Mouse (Mus musculus) forebrain, embryonic 12.5 days (tissue): ENCODE data around the gene Ccdc167. TPM values are rescaled to one million over a fixed set of nuclear protein-coding genes. Genes with fewer than 3 reads are reported as not detected.

Experiments used
- ATAC-seq: fragments of 200-750 bp; cut with Nextera tagmentation; 2 replicates; pipeline ENCODE4 v1.8.0; 2017; ENCODE audit warnings: moderate TSS enrichment; ENCODE audit not compliant: low FRiP score
- H3K27ac ChIP-seq: fragments of 300-500 bp; sonication (generic); 2 replicates; pipeline ENCODE4 v1.5.1; 2016; ENCODE audit warnings: mild to moderate bottlenecking
- H3K27me3 ChIP-seq: fragments of 300-500 bp; sonication (generic); 2 replicates; pipeline ENCODE4 v1.6.1; 2016; ENCODE audit warnings: mild to moderate bottlenecking
- H3K36me3 ChIP-seq: fragments of 300-500 bp; sonication (generic); replicated peaks from 2 replicates; pipeline ENCODE4 v1.6.1; 2016; ENCODE audit warnings: mild to moderate bottlenecking
- H3K4me1 ChIP-seq: fragments of 300-500 bp; sonication (generic); 2 replicates; pipeline ENCODE4 v1.6.1; 2016
- H3K4me2 ChIP-seq: fragments of 300-500 bp; sonication (generic); 2 replicates; pipeline ENCODE4 v1.6.1; 2016; ENCODE audit warnings: mild to moderate bottlenecking, moderate library complexity
- H3K4me3 ChIP-seq: fragments of 300-500 bp; sonication (generic); replicated peaks from 2 replicates; pipeline ENCODE4 v1.5.1; 2016; ENCODE audit warnings: mild to moderate bottlenecking
- H3K9ac ChIP-seq: fragments of 300-500 bp; sonication (generic); 2 replicates; pipeline ENCODE4 v1.6.1; 2016; ENCODE audit warnings: mild to moderate bottlenecking
- H3K9me3 ChIP-seq: fragments of 300-500 bp; sonication (generic); 2 replicates; pipeline ENCODE4 v1.6.1; 2016
- WGBS: fragments of 180-500 bp; shearing (Covaris S2); methylation state at CpG from one replicate; pipeline ENCODE4 v1.1.7; 2016; 5-methylcytosine and 5-hydroxymethylcytosine counted together
- polyA plus RNA-seq: library from polyadenylated mRNA; unstranded; fragments of >200 nt; fragmentation: Nextera tagmentation; extraction: Ambion mirVana; gene quantifications from 2 replicates; pipeline ENCODE4 v1.2.1, GENCODE M21; 2016

Ccdc167 gene
- polyA plus RNA-seq, 1 experiment from 2014 or later, result 17.8 TPM

DNA sequence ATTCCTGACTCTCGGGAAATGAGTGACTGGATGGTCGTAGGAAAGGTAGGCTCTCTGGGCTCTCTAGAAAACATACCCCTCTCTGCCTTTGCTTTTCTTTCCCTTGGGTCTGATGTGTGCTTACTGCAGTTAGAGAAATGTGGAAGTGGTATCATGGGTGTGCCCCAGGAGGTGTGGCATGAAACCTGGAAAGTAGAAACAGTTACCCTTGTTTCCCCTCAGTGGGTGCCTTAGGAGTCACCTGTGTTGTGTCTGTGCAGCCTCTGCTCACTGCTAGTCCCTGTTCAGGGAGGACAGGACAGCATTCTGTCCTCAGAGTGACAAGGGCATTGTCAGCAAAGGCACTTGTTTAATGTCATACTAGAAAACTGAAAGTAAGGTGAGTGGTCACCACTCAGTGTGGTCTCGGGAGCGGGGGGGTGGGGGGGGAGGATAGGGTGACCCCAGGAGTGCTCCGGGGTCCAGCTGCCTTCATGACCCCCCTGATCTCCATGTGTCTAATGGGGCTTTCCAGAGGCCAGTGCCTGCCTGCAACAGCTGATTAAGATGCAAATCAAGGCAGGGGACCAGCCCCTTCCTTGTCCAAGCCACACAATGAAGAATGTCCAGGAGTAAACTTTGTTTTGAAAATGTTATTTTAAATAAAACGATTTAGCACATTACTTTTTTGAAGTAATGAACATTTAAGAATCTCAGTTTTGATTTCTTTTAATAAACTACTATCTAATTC is 37.6 kb downstream of the Ccdc167 start:
- H3K9ac ChIP-seq, result no peak overlapping the region
- H3K4me1 ChIP-seq, result 0 out of 2 replicates have a peak, but pooled peaks cover 6% of the 10 kb centered on the region
- no peaks in the 10 kb centered on the region for H3K27me3 ChIP-seq
- no peaks in the 10 kb centered on the region for H3K9me3 ChIP-seq
- 84% methylated on average over 6 of the region's 6 CpGs for WGBS
- H3K4me3 ChIP-seq, result no peak overlapping the region
- 0 out of 2 replicates have a peak overlapping the region, but pooled peaks have one; percentile 31 for H3K27ac ChIP-seq
- ATAC-seq, result no peak
- H3K36me3 ChIP-seq, result peaks cover 92% of the 10 kb centered on the region
- H3K4me2 ChIP-seq, result no peak overlapping the region

DNA sequence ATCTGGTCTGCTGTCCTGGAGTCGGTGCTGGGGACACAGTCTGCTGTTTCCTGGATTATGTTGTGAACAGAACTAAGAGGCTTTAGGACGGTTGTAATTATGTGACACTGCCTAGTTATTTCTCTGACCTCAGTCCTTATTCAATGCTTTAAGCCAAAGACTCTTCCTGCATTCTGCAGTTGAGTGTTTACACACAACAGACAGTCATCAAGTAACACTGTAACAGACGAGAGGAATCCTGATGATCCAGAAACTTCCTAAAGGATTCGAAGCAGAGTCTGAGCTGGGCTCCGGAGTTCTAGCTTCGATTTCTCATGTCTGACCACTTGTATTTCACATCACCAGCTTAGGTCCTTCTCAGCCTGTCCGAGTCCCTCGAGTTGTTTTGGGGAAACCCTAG is 38.3 kb downstream of the Ccdc167 start:
- ATAC-seq, result no peak
- WGBS, result 91% methylated on average over 8 of the region's 8 CpGs
- Histone ChIP-seq H3K9ac (no peak overlapping the region), H3K9me3 (no peaks in the 10 kb centered on the region), H3K4me3 (no peak overlapping the region), H3K4me2 (no peak overlapping the region), H3K36me3 (peaks cover 93% of the 10 kb centered on the region), H3K27ac (no peak overlapping the region), H3K27me3 (no peaks in the 10 kb centered on the region), H3K4me1 (0 out of 2 replicates have a peak, but pooled peaks cover 6% of the 10 kb centered on the region)

DNA sequence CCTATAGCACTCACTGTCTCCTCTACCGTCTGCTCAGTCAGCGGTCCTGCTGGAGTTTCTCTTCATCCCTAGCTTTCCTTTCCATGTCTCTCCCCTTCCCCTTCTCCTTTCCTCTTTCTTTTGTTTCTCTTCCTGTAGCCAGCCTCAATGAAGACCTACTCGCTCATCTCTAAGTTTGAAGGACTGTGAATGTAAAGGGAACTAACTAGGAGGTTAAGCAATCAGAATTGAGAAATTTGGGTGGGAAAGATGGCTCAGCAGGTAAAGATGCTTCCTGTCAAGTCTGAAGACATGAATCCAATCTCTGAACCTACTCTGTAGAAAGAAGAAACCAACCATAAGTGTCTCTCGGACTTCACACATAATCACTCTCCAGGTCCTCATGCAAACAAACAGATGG is 43.5 kb downstream of the Ccdc167 start:
- Histone ChIP-seq H3K36me3 (peaks cover 74% of the 10 kb centered on the region), H3K27me3 (no peaks in the 10 kb centered on the region), H3K9me3 (no peaks in the 10 kb centered on the region), H3K27ac (no peak overlapping the region), H3K4me2 (no peak overlapping the region), H3K4me3 (no peak overlapping the region), H3K4me1 (peaks cover under 1% of the 10 kb centered on the region; the same call in 1 of the 2 replicates), H3K9ac (no peak overlapping the region)
- 96% methylated on average over 4 of the region's 4 CpGs for WGBS
- no peak for ATAC-seq

DNA sequence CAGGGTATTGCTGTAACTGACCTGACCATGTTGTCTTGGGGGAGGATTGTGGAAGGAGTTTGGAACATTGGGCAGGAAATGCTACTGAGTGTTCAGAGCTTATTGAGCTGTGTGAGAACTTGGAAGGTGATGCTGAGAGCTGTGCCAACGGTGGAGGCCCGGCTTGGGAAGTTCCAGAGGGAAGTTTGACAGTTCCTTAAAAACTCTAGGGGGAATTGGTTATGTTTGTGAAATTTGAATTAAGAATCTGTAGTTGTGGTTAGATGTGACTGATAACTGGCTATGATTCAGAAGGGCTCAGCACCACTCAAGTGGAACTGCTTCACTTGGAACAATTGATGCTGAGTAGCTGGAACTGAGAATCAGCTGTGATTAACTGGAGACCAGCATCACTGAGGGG is 45.8 kb downstream of the Ccdc167 start:
- H3K36me3 ChIP-seq, result peaks cover 66% of the 10 kb centered on the region
- peaks cover 6% of the 10 kb centered on the region; the same call in 1 of the 2 replicates for H3K4me1 ChIP-seq
- H3K9me3 ChIP-seq, result no peaks in the 10 kb centered on the region
- H3K27me3 ChIP-seq, result no peaks in the 10 kb centered on the region
- no peak overlapping the region for H3K9ac ChIP-seq
- H3K4me2 ChIP-seq, result no peak overlapping the region
- WGBS, result 96% methylated on average over 2 of the region's 2 CpGs
- H3K4me3 ChIP-seq, result no peak overlapping the region
- no peak overlapping the region for H3K27ac ChIP-seq
- no peak for ATAC-seq

DNA sequence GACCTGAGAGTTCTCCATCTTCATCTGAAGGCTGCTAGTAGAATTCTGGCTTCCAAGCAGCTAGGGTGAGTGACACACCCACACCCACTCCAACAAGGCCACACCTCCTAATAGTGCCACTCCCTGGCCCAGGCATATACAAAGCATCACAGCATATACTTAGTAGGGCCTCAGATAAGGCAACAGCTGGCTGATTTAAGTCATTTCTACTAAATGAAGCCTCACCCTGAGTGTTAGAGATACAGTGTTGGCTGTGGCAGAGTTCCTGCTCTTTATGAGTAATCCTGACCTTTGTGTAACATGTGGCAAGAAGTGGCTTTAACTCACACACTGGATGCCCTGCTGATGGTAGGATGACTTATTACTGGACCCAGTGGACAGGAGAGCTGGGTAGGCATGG is 46.9 kb downstream of the Ccdc167 start:
- peaks cover 58% of the 10 kb centered on the region for H3K36me3 ChIP-seq
- H3K9ac ChIP-seq, result no peak overlapping the region
- H3K4me3 ChIP-seq, result no peak overlapping the region
- peaks cover 6% of the 10 kb centered on the region; the same call in 1 of the 2 replicates for H3K4me1 ChIP-seq
- H3K27me3 ChIP-seq, result no peaks in the 10 kb centered on the region
- H3K4me2 ChIP-seq, result no peak overlapping the region
- H3K27ac ChIP-seq, result no peak overlapping the region
- no peaks in the 10 kb centered on the region for H3K9me3 ChIP-seq
- ATAC-seq, result no peak

DNA sequence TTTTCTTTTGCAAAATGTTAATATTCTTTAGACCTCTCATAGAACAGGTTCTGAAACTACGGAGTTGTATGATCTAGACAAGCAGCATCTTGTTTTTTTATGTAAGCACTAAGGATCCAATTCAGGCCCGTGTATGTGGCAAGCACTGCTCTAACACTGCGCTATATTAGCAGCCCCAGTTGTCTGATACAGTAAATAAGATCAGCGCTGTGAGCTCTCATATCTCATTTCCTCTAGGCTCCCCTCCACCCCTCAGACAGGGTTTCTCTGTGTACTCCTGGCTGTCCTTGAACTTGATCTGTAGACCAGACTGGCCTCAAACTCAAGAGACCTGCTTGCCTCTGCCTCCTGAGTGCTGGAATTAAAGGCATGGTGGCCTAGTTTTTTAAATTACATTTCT is 47.8 kb downstream of the Ccdc167 start:
- no peak overlapping the region for H3K4me2 ChIP-seq
- H3K4me3 ChIP-seq, result no peak overlapping the region
- no peak for ATAC-seq
- WGBS, result 97% methylated on average over 4 of the region's 4 CpGs
- H3K27me3 ChIP-seq, result no peaks in the 10 kb centered on the region
- no peak overlapping the region for H3K27ac ChIP-seq
- no peak overlapping the region for H3K9ac ChIP-seq
- H3K4me1 ChIP-seq, result peaks cover 6% of the 10 kb centered on the region; the same call in 1 of the 2 replicates
- H3K9me3 ChIP-seq, result no peaks in the 10 kb centered on the region
- peaks cover 57% of the 10 kb centered on the region for H3K36me3 ChIP-seq

DNA sequence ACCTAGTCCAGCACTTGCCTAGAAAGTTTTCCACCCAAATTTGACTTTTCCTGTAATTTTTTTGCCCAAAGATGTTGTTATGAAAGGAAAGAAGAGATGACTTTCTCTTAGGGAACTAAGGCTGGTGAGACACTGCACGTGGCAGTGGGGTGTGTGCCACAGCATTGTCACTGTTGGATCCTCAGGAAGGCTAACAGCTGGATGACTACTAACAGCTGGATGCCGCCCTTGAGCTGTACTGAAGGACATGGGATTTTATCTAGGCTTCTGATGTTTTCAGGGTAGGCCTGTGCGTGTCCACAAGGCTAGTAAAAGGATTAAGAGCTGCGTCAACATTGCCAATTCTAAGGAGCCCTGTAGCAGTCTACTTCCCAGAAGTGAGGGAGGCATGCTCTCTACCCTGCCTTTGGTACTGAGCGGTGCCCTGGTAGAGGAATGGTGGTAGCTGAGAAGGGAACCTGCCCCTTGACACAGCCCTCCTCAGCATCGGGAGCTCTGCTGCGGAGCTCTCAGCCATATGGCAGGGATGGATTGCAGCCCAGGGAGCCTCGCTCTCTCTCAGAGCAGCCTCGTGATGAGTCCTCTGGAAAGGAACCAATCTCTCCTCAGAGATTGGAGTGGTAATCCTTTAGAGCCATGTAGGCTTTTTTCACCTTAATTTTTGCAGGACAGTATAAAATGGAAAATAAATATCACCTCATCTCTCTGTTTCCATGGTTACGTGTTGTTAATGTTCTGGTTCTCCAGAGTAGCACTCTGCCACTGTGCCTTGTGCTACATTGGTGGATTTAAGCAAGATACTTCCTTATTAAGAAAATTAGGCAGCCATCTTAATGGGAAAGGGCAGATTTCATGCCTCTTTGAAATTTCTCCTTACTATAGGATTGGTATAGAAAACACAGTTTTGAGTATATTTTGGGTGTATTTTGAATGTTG is 48.5 kb downstream of the Ccdc167 start:
- peaks cover 57% of the 10 kb centered on the region for H3K36me3 ChIP-seq
- H3K27me3 ChIP-seq, result no peaks in the 10 kb centered on the region
- H3K9ac ChIP-seq, result no peak overlapping the region
- H3K9me3 ChIP-seq, result no peaks in the 10 kb centered on the region
- no peak overlapping the region for H3K4me3 ChIP-seq
- ATAC-seq, result no peak
- 88% methylated on average over 10 of the region's 10 CpGs for WGBS
- H3K27ac ChIP-seq, result no peak overlapping the region
- no peak overlapping the region for H3K4me2 ChIP-seq
- peaks cover 6% of the 10 kb centered on the region; the same call in 1 of the 2 replicates for H3K4me1 ChIP-seq

DNA sequence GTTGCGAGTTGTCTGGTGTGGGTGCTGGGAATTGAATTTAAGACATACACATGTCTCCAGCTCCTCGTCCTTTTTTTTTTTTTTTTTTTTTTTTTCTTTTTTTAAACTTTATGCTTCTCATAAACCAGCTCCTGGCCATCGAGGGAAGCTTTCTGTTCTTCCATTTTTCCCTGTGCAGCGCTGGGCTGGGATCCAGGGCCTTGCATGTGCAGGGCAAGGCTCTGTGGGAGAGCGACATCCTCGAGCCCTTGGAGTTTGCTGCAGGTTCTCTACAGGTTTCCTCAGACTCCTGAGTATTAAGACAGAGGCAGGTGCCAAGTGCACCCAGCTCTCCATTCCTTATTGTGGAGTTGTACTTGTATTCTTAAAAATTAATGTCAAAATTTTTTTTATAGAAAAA is 54.7 kb downstream of the Ccdc167 start:
- Histone ChIP-seq H3K36me3 (peaks cover 27% of the 10 kb centered on the region), H3K4me1 (peaks cover 14% of the 10 kb centered on the region), H3K27me3 (no peaks in the 10 kb centered on the region), H3K4me3 (no peak overlapping the region), H3K4me2 (no peak overlapping the region), H3K9ac (no peak overlapping the region), H3K27ac (no peak overlapping the region), H3K9me3 (no peaks in the 10 kb centered on the region)
- no peak for ATAC-seq
- 96% methylated on average over 5 of the region's 6 CpGs for WGBS

DNA sequence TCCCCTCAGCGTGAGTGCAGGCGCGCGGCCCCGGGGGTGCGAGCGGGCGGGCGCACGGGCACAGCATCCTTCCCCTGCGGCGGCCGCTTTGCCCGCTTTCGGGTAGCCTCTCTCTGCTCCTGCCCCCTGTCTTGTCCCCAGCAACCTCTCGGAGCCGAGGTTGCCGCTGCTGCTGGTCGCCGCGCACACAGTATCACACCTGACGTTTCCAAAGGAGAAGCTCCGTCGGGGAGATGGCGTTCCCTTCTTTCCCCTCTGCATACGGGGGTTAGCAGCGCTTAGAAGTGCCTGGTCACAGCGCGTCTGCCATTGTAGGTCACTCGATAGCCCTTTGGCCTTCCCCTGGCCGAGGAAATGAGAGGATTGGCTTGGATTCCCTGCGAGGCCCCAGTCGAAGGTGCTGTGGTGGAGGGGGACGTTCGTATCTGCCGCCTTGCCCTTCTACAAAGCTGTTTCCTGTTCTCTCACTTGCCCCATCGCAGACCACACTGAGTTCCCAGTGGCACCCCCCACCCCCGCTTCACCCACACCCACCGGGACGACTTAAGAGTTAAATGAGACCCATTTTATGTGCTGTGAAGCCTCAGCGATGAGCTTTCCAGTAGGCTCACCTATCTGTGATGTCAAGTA is 56.0 kb downstream of the Ccdc167 start:
- Histone ChIP-seq H3K27me3 (no peaks in the 10 kb centered on the region), H3K4me2 (peak overlapping the region; percentile 96), H3K4me3 (peak overlapping the region; percentile 96), H3K9ac (peak overlapping the region; percentile 91), H3K9me3 (no peaks in the 10 kb centered on the region), H3K27ac (peak overlapping the region; percentile 92), H3K36me3 (peaks cover 19% of the 10 kb centered on the region), H3K4me1 (peaks cover 14% of the 10 kb centered on the region)
- ATAC-seq, result no peak
- 1% methylated on average over 30 of the region's 41 CpGs for WGBS

DNA sequence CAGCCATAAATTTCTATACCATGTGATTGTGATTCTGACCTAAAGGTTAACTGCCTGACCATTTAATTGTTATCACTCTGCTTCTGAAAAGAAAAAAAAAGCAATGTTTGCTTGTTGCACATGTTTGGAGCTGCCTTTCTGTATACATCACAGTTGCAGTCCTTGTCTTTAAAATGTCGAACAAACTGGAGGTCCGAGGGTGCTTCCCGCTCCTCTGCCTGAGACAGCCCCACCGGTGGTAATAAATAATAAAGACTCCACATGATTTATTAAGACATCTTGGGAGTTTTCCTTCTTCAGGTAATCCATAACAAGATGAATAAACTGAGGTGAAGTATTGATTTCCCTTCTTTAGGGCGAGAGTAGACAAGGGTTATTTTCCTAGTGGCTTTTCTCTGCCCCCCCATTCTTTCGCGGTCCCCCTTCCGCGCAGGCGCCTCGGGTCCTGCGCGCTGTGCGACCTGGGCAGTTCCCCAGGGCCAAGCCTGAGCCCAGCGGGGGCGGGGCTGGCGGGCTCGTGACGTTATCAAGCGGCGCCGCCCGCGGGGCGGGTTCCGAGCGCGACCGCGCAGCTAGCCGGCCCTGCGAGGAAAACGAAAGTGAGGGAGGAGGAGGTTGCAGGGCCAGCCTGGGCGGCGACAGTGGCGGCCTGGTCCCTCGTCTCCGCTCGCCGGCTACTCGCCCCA is 56.6 kb downstream of the Ccdc167 start, which contains the start of gene Cmtr1:
TSS of gene Cmtr1 (plus strand) at position 520 of the 686 bp plus-strand sequence.
- WGBS, result 1% methylated on average over 33 of the region's 41 CpGs
- Histone ChIP-seq H3K27me3 (no peaks in the 10 kb centered on the region), H3K27ac (peak within 1 kb of the TSS; percentile 92), H3K36me3 (peaks cover 18% of the 10 kb centered on the region), H3K9me3 (no peaks in the 10 kb centered on the region), H3K4me3 (peak within 1 kb of the TSS; percentile 96), H3K4me2 (peak within 1 kb of the TSS; percentile 96), H3K9ac (peak within 1 kb of the TSS; percentile 91), H3K4me1 (peaks cover 14% of the 10 kb centered on the region)
- peak; percentile 97 for ATAC-seq

DNA sequence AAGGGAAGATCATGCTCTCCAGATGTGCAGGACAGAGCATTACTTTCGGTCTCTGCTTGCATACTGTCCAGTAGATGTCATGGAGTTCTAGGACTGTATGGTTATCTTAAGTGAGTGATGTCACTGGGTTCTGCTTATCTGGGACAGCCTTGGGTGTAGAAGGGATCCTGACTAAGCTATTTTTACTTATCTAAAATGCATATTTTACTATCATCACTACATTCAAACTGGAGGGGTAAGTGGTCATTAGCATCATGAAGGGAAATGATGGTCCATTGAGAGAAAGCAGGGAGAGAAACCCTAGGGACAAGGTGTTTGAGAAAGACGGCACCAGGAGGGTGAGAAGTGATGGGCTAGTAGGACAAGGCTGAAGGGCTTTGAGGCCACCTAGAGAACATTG is 58.6 kb downstream of the Ccdc167 start:
- no peak overlapping the region for H3K4me3 ChIP-seq
- no peak overlapping the region for H3K27ac ChIP-seq

More for the DNA sequence above, 58.6 kb downstream of the Ccdc167 start:
- H3K4me1 ChIP-seq, result peaks cover 14% of the 10 kb centered on the region
- peaks cover 3% of the 10 kb centered on the region for H3K36me3 ChIP-seq
- H3K9me3 ChIP-seq, result no peaks in the 10 kb centered on the region
- no peak overlapping the region for H3K9ac ChIP-seq
- 85% methylated on average over 2 of the region's 2 CpGs for WGBS
- H3K4me2 ChIP-seq, result no peak overlapping the region
- ATAC-seq, result no peak
- H3K27me3 ChIP-seq, result no peaks in the 10 kb centered on the region
